Mouse (Mus musculus): ENCODE measurements around the gene Akt1s1. TPM values are rescaled to one million over a fixed set of nuclear protein-coding genes. Genes with fewer than 3 reads are reported as not detected.

Gene Akt1s1
- total RNA-seq, 2 experiments from 2014 or later, result 108 to 118 TPM

DNA sequence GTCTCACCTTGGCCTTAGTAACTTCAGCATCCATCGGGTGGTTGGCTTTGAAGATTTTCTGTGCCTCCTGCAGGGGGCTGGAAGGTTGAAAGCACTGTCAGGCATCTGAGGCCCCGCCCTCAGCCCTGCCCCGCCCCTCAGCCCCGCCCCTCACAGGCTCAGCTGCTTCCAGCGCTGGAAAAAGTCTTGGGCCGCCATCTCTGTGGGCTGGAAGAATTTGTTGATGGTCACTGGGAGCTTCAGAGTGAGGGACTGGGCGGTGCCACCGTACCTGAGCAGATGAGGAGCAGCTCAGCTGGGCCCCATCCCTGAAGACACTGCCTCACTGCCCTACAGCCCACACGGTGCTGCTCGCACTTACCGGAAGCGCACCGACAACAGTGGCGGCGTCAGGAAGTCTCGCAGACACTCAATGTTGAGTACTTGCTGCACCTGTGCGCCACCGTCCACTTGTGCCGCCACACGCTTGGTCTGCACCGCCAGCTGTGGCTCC, 52.5 kb downstream of the Akt1s1 start:
- peak; percentile 25 to 64 for DNase-seq

Small RNA genes lying within 50 kb of the gene (microRNA-seq; reads per million reads assigned to microRNA genes)
- not detected for gene Mir707

Other genes with a start within 250 kb of the Akt1s1 start
- gene Myh14, start 178.1 kb upstream of the Akt1s1 start, total RNA-seq (2021), result 1 to 10 TPM; 3.0 to 4.9 TPM
- gene Izumo2, start 140.2 kb upstream of the Akt1s1 start, total RNA-seq (2021), result not detected
- 10 to 100 TPM; 47.5 to 50.6 TPM for gene Vrk3, start 100.6 kb upstream of the Akt1s1 start, total RNA-seq (2021)
- gene Zfp473, start 97.9 kb upstream of the Akt1s1 start, total RNA-seq (2021), result under 1 TPM; 0.49 to 0.70 TPM
- 10 to 100 TPM; 40.9 to 42.5 TPM for gene Nup62, start 32.9 kb upstream of the Akt1s1 start, total RNA-seq (2021)
- gene Il4i1, start 32.6 kb upstream of the Akt1s1 start, total RNA-seq (2021), result 1 to 10 TPM; 2.0 to 2.6 TPM
- gene Atf5, start 32.3 kb upstream of the Akt1s1 start, total RNA-seq (2021), result 100 to 1,000 TPM; 135 to 151 TPM
- gene Tbc1d17, start 88 bp downstream of the Akt1s1 start, total RNA-seq (2021), result 10 to 100 TPM; 54.1 to 73.4 TPM
- gene Pnkp, start 8.1 kb downstream of the Akt1s1 start, total RNA-seq (2021), result 10 to 100 TPM; 41.7 to 50.6 TPM
- 100 to 1,000 TPM; 215 to 274 TPM for gene Ptov1, start 20.8 kb downstream of the Akt1s1 start, total RNA-seq (2021)
- gene Med25, start 43.7 kb downstream of the Akt1s1 start, total RNA-seq (2021), result 10 to 100 TPM; 86.1 to 97.1 TPM
- gene Fuz, start 47.1 kb downstream of the Akt1s1 start, total RNA-seq (2021), result 10 to 100 TPM; 24.9 to 25.8 TPM
- 100 to 1,000 TPM in 1 of 2 experiments, 10 to 100 TPM in 1; 95.0 to 106 TPM for gene Ap2a1, start 80.5 kb downstream of the Akt1s1 start, total RNA-seq (2021)
- gene Tsks, start 94.2 kb downstream of the Akt1s1 start, total RNA-seq (2021), result not detected
- gene Cpt1c, start 125.9 kb downstream of the Akt1s1 start, total RNA-seq (2021), result 10 to 100 TPM in 1 of 2 experiments, 1 to 10 TPM in 1; 8.6 to 10.7 TPM
- gene Prmt1, start 137.6 kb downstream of the Akt1s1 start, total RNA-seq (2021), result 100 to 1,000 TPM; 236 to 262 TPM
- gene Irf3, start 148.7 kb downstream of the Akt1s1 start, total RNA-seq (2021), result 100 to 1,000 TPM in 1 of 2 experiments, 10 to 100 TPM in 1; 90.4 to 123 TPM
- 10 to 100 TPM; 16.5 to 17.4 TPM for gene Bcl2l12, start 149.7 kb downstream of the Akt1s1 start, total RNA-seq (2021)
- gene Scaf1, start 167.4 kb downstream of the Akt1s1 start, total RNA-seq (2021), result 10 to 100 TPM; 76.9 to 82.6 TPM
- 100 to 1,000 TPM in 1 of 2 experiments, 10 to 100 TPM in 1; 98.9 to 101 TPM for gene Rras, start 169.0 kb downstream of the Akt1s1 start, total RNA-seq (2021)
- gene Prr12, start 203.9 kb downstream of the Akt1s1 start, total RNA-seq (2021), result 10 to 100 TPM; 47.7 to 59.7 TPM
- gene Nosip, start 213.4 kb downstream of the Akt1s1 start, total RNA-seq (2021), result 10 to 100 TPM; 50.5 to 65.3 TPM
- 10 to 100 TPM; 18.1 to 20.5 TPM for gene Prrg2, start 213.7 kb downstream of the Akt1s1 start, total RNA-seq (2021)
- 10 to 100 TPM; 32.2 to 38.3 TPM for gene Rcn3, start 243.2 kb downstream of the Akt1s1 start, total RNA-seq (2021)

Measured in adrenal gland, postnatal 36 days (tissue).